Mouse (Mus musculus) kidney, adult 9 months (tissue): Measurements from ENCODE around the gene Dock10.

Experiments
- DNase-seq: peaks from one replicate; pipeline ENCODE4 v3.0.0; 2022

Gene Dock10

DNA sequence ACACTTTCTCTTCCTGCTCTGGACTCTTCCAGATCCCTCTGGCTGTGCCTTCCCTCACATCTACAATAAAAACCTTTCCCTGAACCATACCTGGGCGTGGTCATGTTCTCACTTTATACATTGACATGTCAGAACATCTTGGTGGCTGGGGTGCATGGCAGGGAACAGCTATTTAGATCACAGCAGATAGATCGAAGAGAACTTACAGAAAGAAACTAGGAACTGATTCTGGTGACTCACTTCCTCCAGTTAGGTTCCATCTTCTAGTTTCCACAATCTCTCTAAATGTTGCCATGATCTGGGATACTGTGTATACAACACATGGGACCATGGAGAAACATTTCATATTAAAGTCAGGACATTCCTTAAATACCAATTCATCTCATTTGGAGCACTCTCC lies 304.4 kb downstream of the Dock10 start:
- no peak for DNase-seq

- no peak for DNase-seq
Measured at GRCm38 (mm10) chr1:80451914-80452549, 306.3 kb downstream of the Dock10 start.
